Mouse (Mus musculus): ENCODE measurements around the gene Pold1.

Gene Pold1

GRCm38 (mm10) chr7:44525126-44525832 is 23.4 kb downstream of the Pold1 start:
- peak; percentile 56 for DNase-seq (ENCODE audit: low read depth, low spot score)

DNA sequence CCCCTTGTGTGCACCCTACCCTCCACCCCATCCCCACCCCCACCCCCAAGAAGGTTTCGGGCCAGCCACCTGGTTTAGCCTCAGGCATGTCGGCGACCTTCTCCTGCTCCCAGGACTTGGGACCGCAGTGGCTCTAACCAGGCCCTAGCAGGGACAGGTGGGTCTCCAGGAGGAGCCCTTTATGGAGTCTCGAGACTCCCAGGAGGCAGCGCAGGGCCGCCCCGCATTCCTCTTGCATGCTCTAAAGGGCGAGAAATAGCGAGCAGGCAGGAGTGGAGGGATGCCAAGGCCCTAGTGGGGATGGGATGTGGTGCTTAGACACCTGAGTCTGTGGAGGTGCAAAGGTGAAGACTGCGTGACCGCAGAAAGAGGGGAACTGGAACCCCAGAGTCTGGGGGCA is 24.1 kb downstream of the Pold1 start, which contains the start of gene Mybpc2:
Gene Mybpc2 (minus strand): TSS at position 155 of the 400 bp plus-strand sequence.
- peak; percentile 43 for DNase-seq (ENCODE audit: low read depth, low spot score)

DNA sequence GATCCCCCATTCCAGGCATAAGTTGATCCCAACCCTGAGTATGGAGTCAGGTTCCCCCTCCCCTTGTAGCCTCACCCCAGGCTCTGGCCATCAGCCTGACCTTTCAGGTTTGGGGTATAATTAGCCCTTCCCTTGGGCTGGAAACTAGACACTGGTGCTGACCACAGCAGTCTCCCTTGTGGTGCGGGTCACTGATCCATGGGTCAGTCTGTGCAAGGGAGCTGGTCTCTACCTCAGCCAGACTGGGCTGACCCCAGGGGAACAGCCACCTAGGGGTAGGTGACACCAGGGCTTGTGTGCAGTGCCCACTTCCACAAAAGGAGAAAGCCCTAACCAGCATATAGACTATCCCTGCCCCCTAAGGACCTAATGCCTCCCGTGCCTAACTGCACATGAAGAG is 25.6 kb downstream of the Pold1 start:
- no peak for DNase-seq (ENCODE audit: low read depth, low spot score)

GRCm38 (mm10) chr7:44521710-44522109 is 26.9 kb downstream of the Pold1 start:
- DNase-seq (ENCODE audit: low read depth, low spot score), result peak; percentile 77

DNA sequence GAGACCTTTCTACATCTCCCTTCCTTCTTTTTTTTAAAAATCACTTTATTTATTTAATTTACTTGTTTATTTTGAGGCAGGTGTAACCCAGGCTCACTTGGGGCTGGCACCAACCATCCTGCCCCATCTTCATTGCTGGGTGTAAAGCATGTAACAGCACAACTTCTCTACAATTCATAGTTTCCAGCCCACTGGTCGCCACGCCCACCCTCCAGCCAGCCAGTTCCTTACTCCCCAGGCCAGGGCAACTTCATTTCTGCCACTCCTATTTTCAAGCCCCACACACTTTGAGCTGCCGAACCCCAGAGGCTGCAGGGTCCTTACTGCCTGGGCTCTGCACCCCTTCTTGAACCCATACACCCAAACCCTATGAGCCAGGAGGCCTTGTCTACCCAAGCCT is 27.7 kb downstream of the Pold1 start:
- DNase-seq (ENCODE audit: low read depth, low spot score), result no peak

- DNase-seq (ENCODE audit: low read depth, low spot score), result peak; percentile 72
Measured at GRCm38 (mm10) chr7:44519240-44519913, 29.3 kb downstream of the Pold1 start.

- DNase-seq (ENCODE audit: low read depth, low spot score), result no peak
Measured at GRCm38 (mm10) chr7:44507491-44507890, 41.2 kb downstream of the Pold1 start.

DNA sequence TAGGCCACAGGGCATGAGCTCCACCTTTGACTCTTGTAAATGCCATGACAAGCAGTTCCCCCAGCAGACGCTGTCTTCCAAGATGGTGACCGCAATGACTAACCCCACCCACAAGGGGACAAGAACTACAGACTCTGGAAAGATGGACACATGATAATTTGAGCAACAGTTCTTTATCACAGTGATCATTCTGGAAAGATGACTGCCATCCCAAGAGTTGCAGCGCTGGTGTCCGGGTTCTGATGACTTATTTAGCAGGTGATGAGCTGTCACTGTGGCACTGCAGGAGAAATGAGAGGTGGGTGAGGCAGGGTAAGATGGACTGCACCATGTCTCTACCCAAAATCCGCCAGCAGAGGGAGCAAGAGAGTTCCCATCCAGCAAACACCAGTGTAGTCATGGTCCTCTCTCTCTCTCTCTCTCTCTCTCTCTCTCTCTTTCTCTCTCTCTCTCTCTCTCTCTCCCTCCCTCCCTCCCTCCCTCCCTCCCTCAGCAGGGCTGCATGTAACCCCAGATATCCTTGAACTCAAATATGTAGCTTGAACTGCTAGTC is 47.0 kb downstream of the Pold1 start:
- peak; percentile 82 for DNase-seq (ENCODE audit: low read depth, low spot score)

- DNase-seq (ENCODE audit: low read depth, low spot score), result peak; percentile 65
Measured at GRCm38 (mm10) chr7:44500046-44500445, 48.6 kb downstream of the Pold1 start.

DNA sequence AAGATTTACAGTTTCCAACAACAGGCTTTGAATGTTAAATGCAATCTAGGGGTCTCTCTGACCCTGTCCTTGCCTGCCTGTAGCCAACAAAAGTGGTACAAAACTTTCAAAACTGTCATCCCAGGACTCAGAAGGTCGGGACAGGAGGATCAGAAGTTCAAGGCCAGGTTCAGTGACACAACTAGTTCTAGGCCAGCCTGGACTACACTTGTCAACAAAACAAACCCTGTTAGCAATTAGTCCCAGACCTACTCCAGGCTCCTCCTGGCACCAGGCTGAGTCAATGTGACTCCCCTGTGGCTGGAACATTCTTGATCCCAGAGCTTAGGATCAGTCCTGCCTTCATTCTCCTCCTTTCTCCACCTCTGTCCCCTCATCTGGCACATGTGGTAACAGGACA is 49.7 kb downstream of the Pold1 start:
- DNase-seq (ENCODE audit: low read depth, low spot score), result no peak

GRCm38 (mm10) chr7:44497361-44498055 is 51.1 kb downstream of the Pold1 start:
- no peak for DNase-seq (ENCODE audit: low read depth, low spot score)

DNA sequence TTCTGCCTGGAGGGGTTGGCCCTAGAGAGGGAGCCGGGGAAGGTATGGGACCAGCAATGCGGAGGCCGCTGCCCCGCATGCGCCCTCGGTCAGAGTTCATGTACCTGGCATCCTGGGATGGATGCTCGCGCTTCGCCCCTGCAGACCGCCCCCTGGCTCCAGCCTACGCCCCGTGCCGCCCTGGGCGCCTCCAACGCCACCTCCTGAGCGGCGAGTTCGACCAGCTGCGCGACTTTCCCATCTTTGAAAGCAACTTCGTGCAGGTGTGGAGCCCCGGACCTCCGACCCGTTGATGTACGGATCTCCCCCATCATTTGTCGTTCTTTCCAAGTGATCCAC is 51.9 kb downstream of the Pold1 start:
- DNase-seq (ENCODE audit: low read depth, low spot score), result no peak

- peak; percentile 100 for DNase-seq (ENCODE audit: low read depth, low spot score)
Measured at GRCm38 (mm10) chr7:44495992-44496770, 52.5 kb downstream of the Pold1 start, which contains the start of the genes Emc10 and Fam71e1. Gene Emc10 (minus strand): TSS chr7:44496529. Gene Fam71e1 (plus strand): TSS chr7:44496581.

- peak; percentile 31 for DNase-seq (ENCODE audit: low read depth, low spot score)
Measured at GRCm38 (mm10) chr7:44495086-44495485, 53.6 kb downstream of the Pold1 start.

DNA sequence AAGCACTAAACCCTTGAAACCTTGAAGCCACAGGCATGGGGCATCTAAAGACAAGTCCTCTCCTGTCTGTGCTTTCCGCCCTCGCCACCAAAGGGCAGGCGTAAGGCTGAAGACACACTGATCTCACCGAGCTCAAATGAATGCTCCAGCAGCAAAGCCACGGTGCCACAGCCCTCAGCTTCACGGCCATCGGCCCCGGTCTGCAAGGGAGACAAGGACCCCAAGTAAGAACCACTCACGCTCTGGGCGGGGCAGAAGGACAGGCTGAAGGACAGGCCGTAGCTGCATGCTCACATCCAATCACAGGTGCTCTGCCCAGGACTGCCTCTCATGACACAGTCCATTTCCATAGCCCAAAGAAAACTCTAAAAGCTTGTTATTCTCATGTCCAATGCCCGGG is 54.0 kb downstream of the Pold1 start:
- no peak for DNase-seq (ENCODE audit: low read depth, low spot score)

DNA sequence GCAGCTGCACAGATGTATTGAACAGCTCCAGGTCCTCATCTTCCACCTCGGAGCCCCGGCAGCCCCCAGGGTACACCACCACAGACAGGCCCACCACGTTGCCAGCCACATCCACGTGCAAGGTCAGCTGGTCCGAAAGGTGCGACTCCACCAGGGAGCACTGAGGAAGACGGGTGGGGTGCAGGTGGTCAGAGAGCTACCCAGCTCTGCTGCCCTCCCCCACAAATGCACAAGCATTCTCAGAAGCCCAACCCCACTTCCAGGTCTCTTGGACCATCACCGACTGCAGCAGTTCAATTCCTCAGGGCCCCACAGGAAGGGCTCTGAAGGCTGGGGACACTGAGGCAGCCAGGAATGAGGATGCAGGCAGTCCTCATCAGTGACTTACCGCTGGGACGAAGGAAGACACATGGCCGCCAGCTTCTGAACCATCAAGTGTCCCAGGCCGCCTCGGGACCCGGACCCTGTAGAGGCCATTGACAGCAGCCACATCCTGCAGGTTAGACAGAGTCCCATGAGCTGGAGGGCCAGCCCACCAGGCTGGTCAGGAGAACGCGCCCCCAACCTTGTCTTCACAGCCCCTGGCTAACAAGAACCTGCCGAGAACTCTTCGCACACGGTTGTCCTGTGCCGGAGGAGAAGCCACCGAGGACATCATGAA is 56.4 kb downstream of the Pold1 start:
- no peak for DNase-seq (ENCODE audit: low read depth, low spot score)

DNA sequence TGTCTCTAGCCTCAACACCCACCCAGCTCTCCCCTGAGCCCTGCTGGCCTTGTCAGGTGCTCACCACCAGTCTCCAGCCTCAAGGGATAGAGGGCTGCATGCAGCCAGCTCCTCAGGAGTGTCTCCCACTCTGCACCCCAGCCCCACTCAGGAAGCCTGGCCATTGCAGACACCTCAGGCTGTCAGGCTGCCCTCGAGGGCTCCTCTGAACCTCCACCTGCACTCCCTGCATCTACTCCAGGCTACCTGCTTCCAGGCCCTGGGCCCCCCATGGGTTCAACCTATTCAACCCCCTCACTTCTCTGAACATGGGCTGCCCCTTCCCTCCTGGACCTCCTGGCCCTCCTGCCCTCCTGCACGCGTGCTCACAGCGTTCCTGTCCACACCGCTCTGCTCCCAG is 57.3 kb downstream of the Pold1 start:
- no peak for DNase-seq (ENCODE audit: low read depth, low spot score)

GRCm38 (mm10) chr7:44490281-44490680 is 58.4 kb downstream of the Pold1 start:
- DNase-seq (ENCODE audit: low read depth, low spot score), result no peak

DNA sequence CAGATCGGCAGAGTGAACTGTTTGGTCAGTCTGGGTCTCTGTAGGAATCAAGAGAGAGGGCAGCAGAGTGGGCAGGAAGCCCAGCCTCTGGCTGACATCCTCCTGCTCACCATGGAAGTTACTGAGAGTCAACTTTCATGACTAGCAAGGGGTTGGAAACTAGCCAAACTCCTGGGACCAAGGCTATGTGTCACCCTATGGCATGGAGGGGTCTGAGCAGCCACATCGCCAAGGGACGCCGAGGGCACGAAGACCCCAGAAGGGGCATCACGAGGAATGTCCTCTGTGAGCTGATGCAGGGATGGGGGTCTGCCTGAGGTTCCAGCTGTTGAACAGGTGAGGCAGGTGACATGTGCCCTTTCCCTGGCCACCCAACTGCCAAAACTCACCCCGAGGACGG is 60.1 kb downstream of the Pold1 start:
- DNase-seq (ENCODE audit: low read depth, low spot score), result no peak

GRCm38 (mm10) chr7:44487936-44488335 is 60.7 kb downstream of the Pold1 start:
- DNase-seq (ENCODE audit: low read depth, low spot score), result no peak

Data from ES-CJ7 (cell line).